Mouse (Mus musculus) urinary bladder, postnatal 0 days (tissue): Measurements from ENCODE around the gene Hif1an. TPM values are rescaled to one million over a fixed set of nuclear protein-coding genes. Genes with fewer than 3 reads are reported as not detected.

Experiments
- polyA plus RNA-seq: library from polyadenylated mRNA; unstranded; fragments of >200 nt; fragmentation: Nextera tagmentation; extraction: Ambion mirVana; gene quantifications from 2 replicates; pipeline ENCODE4 v1.2.1, GENCODE M21; 2015

Hif1an gene
- 15.3 and 16.1 TPM in 2 replicates for polyA plus RNA-seq

DNA sequence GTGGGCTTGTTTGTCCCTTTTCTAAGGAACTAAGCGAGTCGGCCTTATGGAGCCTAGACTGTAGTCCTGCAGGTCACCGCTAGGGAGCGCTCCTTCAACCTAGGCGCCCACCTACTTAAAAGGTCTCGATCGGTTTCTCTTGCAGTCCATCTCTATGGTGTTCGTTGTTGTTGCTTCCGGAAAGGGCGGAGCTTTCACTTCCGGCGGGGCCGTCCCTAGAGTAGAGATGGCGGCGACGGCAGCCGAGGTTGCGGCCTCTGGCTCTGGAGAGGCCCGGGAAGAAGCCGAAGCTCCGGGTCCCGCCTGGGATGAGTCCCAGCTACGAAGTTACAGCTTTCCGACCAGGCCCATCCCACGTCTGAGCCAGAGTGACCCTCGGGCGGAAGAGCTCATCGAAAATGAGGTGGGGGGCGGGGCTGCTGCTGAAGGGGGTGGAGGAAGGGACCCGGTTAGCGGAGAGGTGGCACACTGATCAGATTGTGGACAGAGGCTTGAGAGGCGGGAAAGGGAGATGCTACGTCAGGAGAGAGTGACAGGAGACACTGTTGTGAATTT is at the start of gene Hif1an:
Gene Hif1an, plus strand, starts transcription at position 199 of the 555 bp plus-strand sequence.

GRCm38 (mm10) chr19:44545321-44546041 is 17.2 kb upstream of the Hif1an start, which contains the start of gene Sec31b:
Gene Sec31b (minus strand): TSS chr19:44545864.

DNA sequence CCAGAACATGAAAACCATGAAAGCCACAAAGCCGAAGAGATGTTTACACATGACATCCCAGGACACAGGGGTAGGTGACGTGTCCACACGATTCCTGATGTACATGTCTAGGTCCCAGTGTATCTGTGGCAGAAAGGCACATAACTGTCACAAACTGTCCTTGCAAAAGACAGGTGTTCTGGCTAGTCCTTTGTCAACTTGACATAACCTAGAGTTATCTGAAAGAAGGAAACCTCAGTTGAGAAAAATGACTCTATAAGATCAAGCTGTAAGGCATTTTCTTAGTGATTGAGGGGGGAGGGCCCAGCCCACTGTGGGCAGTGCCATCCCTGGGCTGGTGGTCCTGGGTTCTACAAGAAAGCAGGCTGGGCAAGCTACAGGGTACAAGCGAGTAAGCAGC is 9.9 kb upstream of the Hif1an start, which contains the start of gene Gm20538:
Gene Gm20538, minus strand, starts transcription at position 101 of the 400 bp plus-strand sequence.

GRCm38 (mm10) chr19:44554861-44555590 is 7.6 kb upstream of the Hif1an start, which contains the start of gene Ndufb8:
Gene Ndufb8 (minus strand): TSS chr19:44555440.

Other genes with a start within 250 kb of the Hif1an start
- 0.51 and 0.97 TPM in 2 replicates for gene Scd4, start 229.8 kb upstream of the Hif1an start, polyA plus RNA-seq
- gene Scd1, start 155.0 kb upstream of the Hif1an start, polyA plus RNA-seq: 9.1 and 14.9 TPM in 2 replicates
- not detected in 2 replicates for gene Wnt8b, start 69.4 kb upstream of the Hif1an start, polyA plus RNA-seq
- gene Sec31b, start 17.0 kb upstream of the Hif1an start, polyA plus RNA-seq: 0.52 and 0.71 TPM in 2 replicates
- not detected in 2 replicates for gene Gm20538, start 10.0 kb upstream of the Hif1an start, polyA plus RNA-seq
- gene Ndufb8, start 7.4 kb upstream of the Hif1an start, polyA plus RNA-seq: 723 and 848 TPM in 2 replicates
- gene Pax2, start 193.2 kb downstream of the Hif1an start, polyA plus RNA-seq: not detected in 2 replicates